Mouse (Mus musculus) lung, embryonic 15.5 days (tissue): ENCODE measurements around the gene Dgke. TPM values are rescaled to one million over a fixed set of nuclear protein-coding genes. Genes with fewer than 3 reads are reported as not detected.

Experiments used
- ATAC-seq: fragments of 200-750 bp; cut with Nextera tagmentation; 2 replicates; pipeline ENCODE4 v1.8.0; 2017; ENCODE audit warnings: moderate number of reproducible peaks, borderline replicate concordance; ENCODE audit not compliant: low FRiP score, low TSS enrichment; ENCODE audit errors: extremely low read depth
- H3K27ac ChIP-seq: fragments of 300-500 bp; sonication (generic); 2 replicates; pipeline ENCODE4 v1.5.1; 2015; ENCODE audit warnings: moderate library complexity, mild to moderate bottlenecking, inconsistent platforms
- H3K27me3 ChIP-seq: fragments of 300-500 bp; sonication (generic); 2 replicates; pipeline ENCODE4 v1.6.1; 2015; ENCODE audit warnings: inconsistent platforms
- H3K36me3 ChIP-seq: fragments of 300-500 bp; sonication (generic); 2 replicates; pipeline ENCODE4 v1.6.1; 2015; ENCODE audit warnings: inconsistent platforms
- H3K4me1 ChIP-seq: fragments of 300-500 bp; sonication (generic); 2 replicates; pipeline ENCODE4 v1.6.1; 2015; ENCODE audit warnings: inconsistent platforms
- H3K4me2 ChIP-seq: fragments of 300-500 bp; sonication (generic); 2 replicates; pipeline ENCODE4 v1.6.1; 2015; ENCODE audit warnings: inconsistent platforms, mild to moderate bottlenecking, moderate library complexity
- H3K4me3 ChIP-seq: fragments of 300-500 bp; sonication (generic); 2 replicates; pipeline ENCODE4 v1.5.1; 2015; ENCODE audit warnings: mild to moderate bottlenecking, inconsistent platforms
- H3K9ac ChIP-seq: fragments of 300-500 bp; sonication (generic); 2 replicates; pipeline ENCODE4 v1.6.1; 2015; ENCODE audit warnings: inconsistent platforms
- H3K9me3 ChIP-seq: fragments of 300-500 bp; sonication (generic); 2 replicates; pipeline ENCODE4 v1.6.1; 2016; ENCODE audit warnings: inconsistent platforms
- WGBS: fragments of 180-500 bp; shearing (Covaris S2); methylation state at CpG from one replicate; pipeline ENCODE4 v1.1.7; 2015; 5-methylcytosine and 5-hydroxymethylcytosine counted together
- polyA plus RNA-seq: library from polyadenylated mRNA; unstranded; fragments of >200 nt; fragmentation: Nextera tagmentation; extraction: Ambion mirVana; gene quantifications from 2 replicates; pipeline ENCODE4 v1.2.1, GENCODE M21; 2015

The Dgke gene
- polyA plus RNA-seq, 1 experiment from 2014 or later = 5.8 TPM

- no peak overlapping the region for H3K4me3 ChIP-seq
- H3K27ac ChIP-seq = no peak overlapping the region
- no peak for ATAC-seq
- no peaks in the 10 kb centered on the region for H3K27me3 ChIP-seq
- no peak overlapping the region for H3K9ac ChIP-seq
- 60% methylated on average over 5 of the region's 5 CpGs for WGBS
- H3K4me1 ChIP-seq = no peaks in the 10 kb centered on the region; the same call in 1 of the 2 replicates
- H3K36me3 ChIP-seq = no peaks in the 10 kb centered on the region
- H3K9me3 ChIP-seq = no peaks in the 10 kb centered on the region
- H3K4me2 ChIP-seq = no peak overlapping the region
Measured at GRCm38 (mm10) chr11:89071522-89071921, 4.9 kb upstream of the Dgke start.

- Histone ChIP-seq H3K27me3 (no peaks in the 10 kb centered on the region), H3K4me1 (no peaks in the 10 kb centered on the region; the same call in 1 of the 2 replicates)
- WGBS = 22% methylated on average over 6 of the region's 6 CpGs
Measured at GRCm38 (mm10) chr11:89069303-89069702, 2.7 kb upstream of the Dgke start.

GRCm38 (mm10) chr11:89068649-89069048, 2.0 kb upstream of the Dgke start:
- no peaks in the 10 kb centered on the region for H3K9me3 ChIP-seq
- 80% methylated on average over 14 of the region's 14 CpGs for WGBS
- no peaks in the 10 kb centered on the region for H3K27me3 ChIP-seq
- H3K4me1 ChIP-seq = no peaks in the 10 kb centered on the region; the same call in 1 of the 2 replicates
- no peak overlapping the region for H3K4me3 ChIP-seq
- no peak for ATAC-seq
- no peak overlapping the region for H3K9ac ChIP-seq
- no peak overlapping the region for H3K27ac ChIP-seq
- no peak overlapping the region for H3K4me2 ChIP-seq
- H3K36me3 ChIP-seq = no peaks in the 10 kb centered on the region

More at GRCm38 (mm10) chr11:89069303-89069702, 2.7 kb upstream of the Dgke start:
- no peak overlapping the region for H3K27ac ChIP-seq
- no peak for ATAC-seq
- H3K9me3 ChIP-seq = no peaks in the 10 kb centered on the region
- H3K4me3 ChIP-seq = no peak overlapping the region
- no peak overlapping the region for H3K9ac ChIP-seq
- no peak overlapping the region for H3K4me2 ChIP-seq
- H3K36me3 ChIP-seq = no peaks in the 10 kb centered on the region

- ATAC-seq = no peak
- peak overlapping the region; percentile 61 for H3K27ac ChIP-seq
- no peaks in the 10 kb centered on the region for H3K27me3 ChIP-seq
- H3K4me3 ChIP-seq = no peak overlapping the region
- H3K4me1 ChIP-seq = no peaks in the 10 kb centered on the region; the same call in 1 of the 2 replicates
- no peak overlapping the region for H3K4me2 ChIP-seq
- 56% methylated on average over 11 of the region's 11 CpGs for WGBS
- H3K36me3 ChIP-seq = no peaks in the 10 kb centered on the region
- no peak overlapping the region for H3K9ac ChIP-seq
- no peaks in the 10 kb centered on the region for H3K9me3 ChIP-seq
Measured at GRCm38 (mm10) chr11:89067871-89068490, 1.3 kb upstream of the Dgke start.

GRCm38 (mm10) chr11:89067301-89067822, 712 bp upstream of the Dgke start:
- Histone ChIP-seq H3K9ac (no peak overlapping the region), H3K36me3 (no peaks in the 10 kb centered on the region), H3K4me3 (no peak overlapping the region), H3K4me2 (no peak overlapping the region), H3K9me3 (no peaks in the 10 kb centered on the region), H3K27me3 (no peaks in the 10 kb centered on the region), H3K27ac (peak overlapping the region; percentile 61), H3K4me1 (no peaks in the 10 kb centered on the region; the same call in 1 of the 2 replicates)
- no peak for ATAC-seq
- 63% methylated on average over 6 of the region's 6 CpGs for WGBS

- no peaks in the 10 kb centered on the region for H3K27me3 ChIP-seq
- 67% methylated on average over 6 of the region's 6 CpGs for WGBS
- H3K9ac ChIP-seq = no peak overlapping the region
- no peaks in the 10 kb centered on the region; the same call in 1 of the 2 replicates for H3K4me1 ChIP-seq
- ATAC-seq = no peak
- no peak overlapping the region for H3K4me3 ChIP-seq
- no peak overlapping the region for H3K27ac ChIP-seq
- H3K36me3 ChIP-seq = no peaks in the 10 kb centered on the region
- no peaks in the 10 kb centered on the region for H3K9me3 ChIP-seq
- no peak overlapping the region for H3K4me2 ChIP-seq
Measured at GRCm38 (mm10) chr11:89066126-89066525, 524 bp downstream of the Dgke start.

GRCm38 (mm10) chr11:89065297-89065696, 1.4 kb downstream of the Dgke start:
- Histone ChIP-seq H3K9ac (no peak overlapping the region), H3K36me3 (no peaks in the 10 kb centered on the region), H3K4me3 (no peak overlapping the region), H3K27me3 (no peaks in the 10 kb centered on the region), H3K27ac (no peak overlapping the region), H3K4me2 (no peak overlapping the region), H3K4me1 (peaks cover 5% of the 10 kb centered on the region; the same call in 1 of the 2 replicates), H3K9me3 (no peaks in the 10 kb centered on the region)
- WGBS = 93% methylated on average over 3 of the region's 3 CpGs
- no peak for ATAC-seq

GRCm38 (mm10) chr11:89064312-89064711, 2.3 kb downstream of the Dgke start:
- no peak overlapping the region for H3K27ac ChIP-seq
- no peaks in the 10 kb centered on the region for H3K27me3 ChIP-seq
- H3K4me2 ChIP-seq = no peak overlapping the region
- no peak overlapping the region for H3K4me3 ChIP-seq
- H3K4me1 ChIP-seq = peaks cover 12% of the 10 kb centered on the region
- no peaks in the 10 kb centered on the region for H3K9me3 ChIP-seq
- H3K9ac ChIP-seq = no peak overlapping the region
- ATAC-seq = no peak
- 69% methylated on average over 6 of the region's 6 CpGs for WGBS
- no peaks in the 10 kb centered on the region for H3K36me3 ChIP-seq

GRCm38 (mm10) chr11:89061362-89061761, 5.3 kb downstream of the Dgke start:
- Histone ChIP-seq H3K36me3 (no peaks in the 10 kb centered on the region), H3K9me3 (no peaks in the 10 kb centered on the region), H3K4me2 (no peak overlapping the region), H3K4me1 (peaks cover 30% of the 10 kb centered on the region), H3K9ac (no peak overlapping the region), H3K27me3 (no peaks in the 10 kb centered on the region), H3K27ac (no peak overlapping the region), H3K4me3 (no peak overlapping the region)
- ATAC-seq = no peak
- 76% methylated on average over 7 of the region's 7 CpGs for WGBS

- Histone ChIP-seq H3K9ac (peak overlapping the region; percentile 82), H3K27ac (peak overlapping the region; percentile 64), H3K36me3 (no peaks in the 10 kb centered on the region), H3K4me3 (peak overlapping the region; percentile 87), H3K27me3 (no peaks in the 10 kb centered on the region), H3K4me1 (peaks cover 35% of the 10 kb centered on the region), H3K4me2 (peak overlapping the region; percentile 93), H3K9me3 (no peaks in the 10 kb centered on the region)
- WGBS = under 1% methylated on average over 63 of the region's 63 CpGs
- ATAC-seq = peak; percentile 93
Measured at GRCm38 (mm10) chr11:89060423-89061089, 6.1 kb downstream of the Dgke start.

GRCm38 (mm10) chr11:89059919-89060422, 6.7 kb downstream of the Dgke start:
- H3K4me2 ChIP-seq = peak overlapping the region; percentile 93
- H3K9ac ChIP-seq = peak overlapping the region; percentile 82
- H3K27ac ChIP-seq = peak overlapping the region; percentile 64
- H3K27me3 ChIP-seq = no peaks in the 10 kb centered on the region
- H3K4me1 ChIP-seq = peaks cover 35% of the 10 kb centered on the region
- WGBS = under 1% methylated on average over 33 of the region's 33 CpGs
- H3K36me3 ChIP-seq = peaks cover under 1% of the 10 kb centered on the region; the same call in 1 of the 2 replicates
- no peaks in the 10 kb centered on the region for H3K9me3 ChIP-seq
- H3K4me3 ChIP-seq = peak overlapping the region; percentile 87
- ATAC-seq = peak; percentile 41
